Mouse (Mus musculus) urinary bladder, postnatal 4 days (tissue): ENCODE measurements around the gene Ciao2a.

Experiments
- DNase-seq, 2 experiments: peaks; one replicate each; pipeline ENCODE4 v3.0.0; 2021 to 2022; ENCODE audit warnings: low spot score in 2 of 2

Ciao2a gene

DNA sequence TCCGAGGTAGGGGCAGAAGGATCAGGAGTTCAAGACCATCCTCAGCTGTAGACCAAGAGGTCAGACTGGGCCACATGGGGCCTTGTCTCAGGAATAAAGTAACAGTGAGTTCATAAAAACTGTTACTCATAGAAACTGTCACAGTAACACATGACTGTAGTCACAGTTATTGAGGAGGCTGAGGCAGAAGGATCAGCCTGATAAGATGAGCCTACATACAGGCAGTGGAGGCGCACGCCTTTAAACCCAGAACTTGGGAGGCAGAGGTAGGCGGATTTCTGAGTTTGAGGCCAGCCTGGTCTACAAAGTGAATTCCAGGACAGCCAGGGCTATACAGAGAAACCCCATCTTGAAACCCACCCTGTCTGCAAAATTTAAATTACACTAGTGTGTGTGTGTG is 6.3 kb upstream of the Ciao2a start:
- DNase-seq: no peak

DNA sequence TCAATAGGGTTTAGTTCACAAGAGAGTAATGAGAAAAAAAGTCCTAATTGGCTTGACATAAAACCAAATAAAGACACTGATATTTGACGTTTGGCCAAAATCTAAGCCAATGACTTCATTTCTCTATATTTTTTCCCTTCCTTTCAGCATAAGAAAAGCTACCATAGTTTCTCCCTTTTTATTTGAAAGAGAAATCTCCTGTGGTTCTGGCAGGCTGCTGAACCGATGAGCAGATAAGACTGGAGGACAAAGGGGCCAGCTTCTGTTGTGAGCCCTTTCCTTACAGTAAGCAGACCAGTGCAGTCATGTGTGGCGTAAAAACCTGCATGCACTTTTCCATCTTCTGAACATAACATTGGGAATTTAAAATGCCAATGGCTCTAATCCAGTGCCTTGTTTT is 5.5 kb upstream of the Ciao2a start:
- no peak for DNase-seq

DNA sequence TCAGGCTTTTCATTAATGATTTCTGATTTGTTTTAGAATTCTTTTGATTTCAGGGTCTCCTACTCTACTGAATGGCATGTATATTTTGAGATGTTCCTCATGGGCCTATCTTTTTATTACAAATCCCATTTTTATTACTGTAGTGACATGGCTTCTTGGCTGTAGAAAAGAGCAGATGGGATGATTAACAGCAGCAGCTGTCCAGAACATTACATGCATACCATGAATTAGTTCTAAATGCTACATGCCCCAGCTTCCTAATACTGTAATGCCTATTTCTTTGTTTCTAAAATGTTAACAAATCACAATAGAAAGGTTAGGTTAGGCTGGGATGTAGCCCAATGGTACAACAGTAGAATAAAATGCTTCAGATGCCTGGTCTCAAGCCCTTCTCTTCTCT is 5.0 kb upstream of the Ciao2a start:
- no peak for DNase-seq

DNA sequence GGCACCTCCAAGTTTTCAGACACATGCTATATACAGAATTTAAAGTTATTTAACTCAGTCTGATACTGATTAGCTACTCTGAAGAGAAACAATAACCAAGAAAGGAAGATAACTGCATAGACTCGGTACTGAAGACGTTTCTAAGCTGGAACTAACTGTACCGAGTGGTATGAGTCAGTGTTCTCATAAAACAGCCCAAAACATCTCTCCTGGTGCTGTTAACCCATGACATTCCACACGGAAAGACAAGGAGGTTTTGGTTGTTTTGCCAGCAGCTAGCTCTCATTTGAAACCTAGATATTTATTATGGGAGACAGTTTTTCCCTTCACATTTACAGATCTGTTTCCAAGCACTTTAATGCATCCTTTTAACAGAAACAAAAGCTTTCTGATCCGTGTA is 2.8 kb upstream of the Ciao2a start:
- no peak for DNase-seq

DNA sequence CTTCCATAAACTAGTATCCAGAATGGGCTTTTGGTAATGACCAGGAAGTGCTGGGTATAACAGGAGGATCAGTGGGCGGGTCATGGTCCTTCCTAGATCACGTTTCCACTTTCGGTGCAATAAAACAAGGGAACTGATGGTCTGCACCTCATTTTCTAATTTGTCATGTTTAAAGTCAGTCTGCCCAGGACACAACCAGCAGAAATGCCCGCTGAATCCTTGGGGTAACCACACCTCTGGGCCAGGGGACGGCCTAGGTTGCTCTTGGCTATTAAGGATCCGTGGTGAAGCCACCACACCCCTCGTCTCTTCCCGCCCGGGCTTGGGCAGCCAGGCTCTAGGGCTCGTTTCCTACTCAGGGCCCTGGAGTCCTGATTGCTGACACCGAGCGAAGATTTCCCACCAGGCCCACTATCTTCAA is 2.3 kb upstream of the Ciao2a start:
- DNase-seq: no peak

DNA sequence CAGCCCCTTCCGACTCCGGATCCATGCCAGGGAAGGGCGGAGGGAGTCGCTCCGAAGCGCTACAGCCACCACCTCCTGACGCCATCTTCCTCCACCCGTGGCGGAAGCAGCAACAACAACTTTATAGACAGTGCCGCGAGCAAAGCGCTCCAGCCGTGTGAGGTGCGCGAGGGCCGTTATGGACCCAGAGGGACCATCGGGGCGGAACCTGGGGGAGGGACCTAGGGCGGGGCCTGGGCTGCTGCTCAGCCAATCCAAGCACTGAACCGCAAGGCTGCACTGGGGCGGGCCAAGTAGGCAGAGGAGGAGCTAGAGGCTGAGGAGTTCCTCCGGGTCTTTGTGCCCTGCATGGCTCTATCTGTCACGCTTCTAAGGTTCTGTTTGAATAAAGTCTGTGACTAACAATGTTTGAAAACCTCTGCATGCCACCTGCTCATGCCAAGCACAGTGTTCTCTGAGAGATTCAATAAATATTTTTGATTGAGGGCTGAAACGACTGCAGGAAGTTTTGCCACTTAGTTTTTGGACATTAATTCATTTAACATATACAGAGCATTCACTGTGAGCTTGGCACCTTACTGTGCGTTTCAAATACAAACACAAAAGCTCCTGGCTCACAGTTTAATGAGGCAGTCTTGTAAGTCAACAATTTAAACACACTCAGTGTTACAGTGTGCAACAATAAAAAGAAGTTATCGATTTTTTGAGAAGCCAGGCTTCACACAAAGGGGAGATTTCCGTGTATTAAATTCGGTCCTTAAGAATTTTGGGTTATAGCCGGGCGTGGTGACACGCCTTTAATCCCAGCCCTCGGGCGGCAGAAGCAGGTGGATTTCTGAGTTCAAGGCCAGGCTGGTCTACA is 1.5 kb upstream of the Ciao2a start:
- DNase-seq: peak; percentile 98

DNA sequence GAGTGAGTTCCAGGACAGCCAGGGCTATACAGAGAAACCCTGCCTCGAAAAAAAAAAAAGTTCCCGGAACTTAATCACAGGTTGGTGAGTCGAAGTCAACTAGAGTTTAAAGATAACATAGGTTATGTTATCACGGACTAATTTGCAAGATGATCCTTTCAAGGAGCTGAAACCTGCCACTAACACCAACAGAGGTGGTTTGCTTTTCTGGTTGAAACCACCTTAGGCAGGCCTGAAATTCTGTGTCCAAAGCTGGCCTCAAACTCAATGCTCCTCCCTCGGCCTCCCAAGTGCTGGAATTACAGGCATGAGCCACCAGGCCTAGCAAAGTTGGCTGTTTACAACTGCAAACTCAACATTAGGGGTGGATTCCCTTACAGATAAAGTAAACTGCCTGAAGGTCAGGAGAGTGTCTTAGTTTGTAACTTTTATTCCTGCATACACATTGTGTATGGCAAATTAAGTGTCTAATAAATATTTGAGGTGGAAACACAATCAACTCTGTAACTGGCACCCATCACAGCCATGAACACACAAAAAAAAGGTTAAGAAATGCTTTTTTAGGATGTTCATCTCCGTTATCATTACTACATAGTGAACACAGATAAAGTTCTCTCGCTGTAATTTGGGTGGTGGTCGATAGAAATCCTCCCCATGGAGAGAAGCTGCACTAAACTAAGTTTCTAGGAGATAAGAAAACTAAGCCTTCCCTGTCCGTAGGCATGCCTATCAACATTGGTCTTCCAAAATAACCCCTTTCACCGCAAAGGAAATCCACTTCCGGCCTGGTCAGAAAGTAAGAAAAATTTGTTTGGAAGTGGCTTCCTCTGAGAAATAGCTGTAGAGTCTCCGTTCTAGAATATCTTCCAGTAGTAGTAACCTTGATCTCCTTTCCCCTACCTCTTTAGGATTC is 612 bp upstream of the Ciao2a start:
- no peak for DNase-seq

DNA sequence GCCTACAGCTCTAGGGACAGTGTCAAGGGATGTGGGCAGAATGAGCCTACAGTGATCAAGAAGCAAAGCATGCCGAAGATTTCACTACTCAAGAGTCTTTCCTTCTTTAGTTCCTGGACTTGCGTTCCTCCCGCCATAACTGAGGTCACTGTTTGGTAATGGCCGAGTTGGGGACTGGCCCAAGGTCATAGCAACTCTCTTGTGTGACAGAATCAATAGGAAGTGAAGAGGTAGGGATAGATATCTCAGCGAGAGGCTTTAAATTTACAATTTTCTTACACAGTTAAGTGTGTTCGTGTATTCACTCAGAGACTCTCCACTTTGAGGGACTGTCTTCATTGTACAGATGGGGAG is 759 bp downstream of the Ciao2a start:
- DNase-seq: no peak

DNA sequence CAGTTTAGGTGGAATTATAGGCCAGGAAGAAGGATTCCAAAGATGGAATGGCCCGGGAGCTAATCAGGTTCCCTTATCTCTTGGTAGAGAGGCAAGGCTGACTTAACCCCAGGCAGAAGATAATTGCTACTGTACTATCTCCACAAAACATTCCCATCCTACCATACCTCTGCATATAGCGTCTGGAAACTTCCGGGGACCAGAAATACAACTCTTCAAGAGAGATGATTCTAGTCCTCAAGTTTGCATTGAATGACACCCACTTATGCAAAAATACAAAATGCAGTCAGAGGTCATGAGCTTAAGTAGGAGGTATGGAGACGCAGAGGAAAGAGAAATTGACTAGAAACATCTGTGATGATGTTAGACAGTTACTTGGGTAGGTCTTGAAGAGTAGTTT is 1.5 kb downstream of the Ciao2a start:
- no peak for DNase-seq

DNA sequence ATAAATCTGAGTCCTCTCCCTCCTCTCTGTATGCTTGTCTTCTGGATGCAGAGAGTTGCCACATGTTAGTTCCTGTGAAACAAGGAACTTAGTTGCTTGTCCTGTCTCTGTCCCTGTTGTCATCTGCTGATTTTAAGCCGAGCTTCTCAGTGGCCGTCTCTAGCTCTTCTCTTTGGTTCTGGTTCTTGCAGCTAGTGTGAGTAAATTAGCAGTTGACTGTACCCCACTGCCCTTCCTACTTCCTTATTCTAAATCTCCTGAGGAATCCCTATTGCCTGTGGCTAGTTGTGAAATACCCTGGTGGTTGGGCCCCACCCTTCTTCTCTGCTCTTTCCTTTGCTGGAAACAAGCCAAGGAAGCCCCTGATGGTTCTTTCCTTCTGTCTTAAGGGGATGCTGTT is 5.1 kb downstream of the Ciao2a start:
- DNase-seq: no peak

DNA sequence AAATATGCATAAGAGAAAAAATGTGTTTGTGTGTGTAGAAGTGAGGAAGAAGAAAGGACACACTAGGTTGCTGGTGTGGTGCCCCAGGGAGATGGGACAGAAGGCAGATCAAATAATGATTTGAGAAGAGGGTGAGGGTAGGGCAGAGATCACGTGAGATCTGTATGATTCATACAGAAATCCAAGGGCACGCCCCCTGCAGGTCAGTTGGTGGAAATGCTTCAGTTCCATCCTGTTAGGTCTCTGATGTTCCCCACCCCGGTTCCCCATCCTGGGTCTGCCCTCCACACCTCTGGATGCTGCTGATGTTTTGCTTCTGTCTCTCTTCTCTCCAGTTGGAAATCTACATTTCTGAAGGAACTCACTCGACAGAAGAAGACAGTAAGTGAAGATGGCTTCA is 9.6 kb downstream of the Ciao2a start:
- DNase-seq: no peak

DNA sequence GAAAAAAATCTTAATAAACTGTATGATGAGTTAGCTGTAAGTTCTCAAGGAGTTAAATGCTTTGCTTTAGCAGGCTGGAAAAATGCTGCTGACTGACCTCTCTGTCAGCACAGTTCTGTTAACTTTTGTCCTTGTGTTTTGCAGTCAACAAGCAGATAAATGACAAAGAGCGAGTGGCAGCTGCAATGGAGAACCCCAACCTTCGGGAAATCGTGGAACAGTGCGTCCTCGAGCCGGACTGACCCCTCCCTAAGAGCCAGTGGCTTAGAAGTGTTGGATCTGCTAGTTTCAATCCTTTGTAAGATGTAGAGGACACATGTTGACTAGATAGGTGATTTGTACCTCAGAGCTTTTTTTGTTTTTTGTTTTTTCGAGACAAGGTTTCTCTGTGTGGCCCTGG is 11.8 kb downstream of the Ciao2a start:
- DNase-seq: no peak

DNA sequence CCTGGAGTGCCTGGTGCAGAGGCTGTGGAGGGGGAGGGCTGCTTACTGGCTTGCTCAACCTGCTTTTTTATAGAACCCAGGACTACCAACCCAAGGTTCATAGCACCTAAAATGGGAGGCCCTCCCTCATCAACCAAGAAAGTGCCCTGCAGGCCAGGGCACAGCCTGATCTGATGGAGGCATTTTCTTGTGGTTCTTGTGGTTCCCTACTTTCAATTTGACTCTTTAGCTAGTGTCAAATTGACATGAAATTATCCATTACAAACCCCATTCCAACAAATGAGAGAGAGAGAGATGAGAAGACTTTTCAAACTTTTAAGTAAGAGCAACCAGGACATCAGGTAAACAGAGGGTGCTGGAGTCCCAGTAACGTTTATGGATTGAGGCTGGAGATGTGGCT is 15.9 kb downstream of the Ciao2a start:
- no peak for DNase-seq

DNA sequence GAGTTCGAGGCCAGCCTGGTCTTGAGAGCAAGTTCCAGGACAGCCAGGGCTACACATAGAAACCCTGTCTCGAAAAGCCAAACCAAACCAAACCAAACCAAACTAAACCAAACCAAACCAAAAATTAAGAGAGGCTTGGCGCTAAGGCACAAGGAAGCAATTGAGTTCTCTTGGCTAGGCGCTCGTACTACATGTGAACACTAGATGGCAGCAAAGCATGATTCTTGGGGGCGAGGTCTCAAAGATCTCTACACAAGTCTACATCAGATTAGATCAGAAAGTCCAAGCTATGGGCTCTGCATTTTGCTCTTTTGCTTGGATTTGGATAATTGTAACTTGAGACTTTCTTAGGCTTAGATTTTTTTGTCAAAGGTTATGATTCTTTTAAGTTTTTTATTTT is 17.8 kb downstream of the Ciao2a start:
- DNase-seq: peak in 1 of 2 experiments; percentile 72

DNA sequence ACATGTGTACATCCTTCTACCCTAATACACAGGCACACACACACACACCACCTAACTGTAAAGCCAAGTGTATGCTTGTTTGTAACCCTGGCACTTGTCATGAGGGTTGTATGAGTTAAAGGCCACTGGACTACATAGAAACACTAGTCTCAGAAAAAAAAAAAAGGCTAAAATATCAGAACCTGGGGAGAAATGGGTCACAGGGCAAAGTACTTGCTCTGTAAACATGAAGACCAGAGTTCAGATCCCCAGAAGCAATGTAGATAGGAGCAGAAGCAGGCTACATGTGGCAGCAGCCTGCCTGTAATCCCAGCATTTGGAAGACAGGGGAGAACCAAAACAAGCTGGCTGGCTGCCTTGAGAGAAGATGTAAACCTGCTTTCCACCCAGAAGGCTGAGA is 19.7 kb downstream of the Ciao2a start:
- no peak for DNase-seq

DNA sequence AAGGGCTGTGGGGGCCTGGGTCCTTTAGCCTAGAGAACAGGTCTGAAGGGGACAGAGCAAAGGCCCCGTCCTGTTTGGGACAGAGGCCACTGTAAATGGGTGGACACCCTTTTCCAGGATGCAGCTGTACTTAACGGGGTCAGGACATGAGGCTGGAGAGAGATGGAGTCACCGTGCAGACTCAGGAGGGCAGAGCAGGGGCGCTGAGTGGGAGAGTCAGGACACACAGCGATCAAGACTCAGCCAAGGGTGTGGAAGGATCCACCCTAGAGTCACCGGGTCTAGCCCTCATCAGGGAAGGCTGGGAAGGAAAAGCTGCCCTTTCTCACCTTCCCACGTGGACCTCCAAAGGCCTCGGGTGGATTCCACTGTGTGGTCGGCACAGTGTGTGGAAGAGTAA is 25.6 kb downstream of the Ciao2a start:
- DNase-seq: no peak

DNA sequence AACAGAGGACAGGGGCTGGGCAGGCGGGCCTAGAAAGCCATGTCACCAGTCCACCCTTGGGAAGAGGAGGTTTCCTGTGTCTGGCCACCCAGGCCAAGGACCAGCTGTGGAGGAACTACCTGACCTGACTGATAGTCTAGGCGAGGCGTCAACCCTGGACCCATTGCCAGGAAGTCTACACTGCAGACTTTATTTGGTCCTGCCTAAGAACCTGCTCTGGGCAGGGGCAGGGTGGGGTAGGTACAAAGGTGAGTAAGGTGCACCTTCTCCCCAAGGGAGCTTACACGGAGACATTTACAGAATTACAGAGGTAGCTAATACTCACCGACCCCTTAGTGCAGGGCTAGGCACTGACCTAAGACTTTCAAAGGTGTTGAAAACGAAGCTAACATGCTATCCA is 27.2 kb downstream of the Ciao2a start:
- DNase-seq: no peak

DNA sequence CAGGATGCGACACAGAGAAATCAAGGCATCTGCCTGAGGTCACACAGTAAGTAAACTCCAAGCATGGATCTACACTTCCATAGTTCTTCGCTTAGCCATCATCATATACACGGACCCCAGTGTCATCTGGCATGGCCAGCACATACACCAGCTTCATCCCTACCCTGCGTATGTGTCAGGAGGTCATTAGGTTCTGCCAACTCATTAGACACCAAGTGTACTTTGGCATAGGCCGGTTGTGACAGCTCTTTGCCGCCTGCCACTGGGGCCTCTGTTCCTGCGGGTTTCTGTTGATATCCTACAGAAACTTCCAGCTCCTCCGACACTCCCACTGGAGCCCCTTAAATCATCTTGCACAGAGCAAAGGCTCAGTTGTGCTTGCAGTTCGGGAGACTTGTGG is 27.6 kb downstream of the Ciao2a start:
- DNase-seq: no peak

DNA sequence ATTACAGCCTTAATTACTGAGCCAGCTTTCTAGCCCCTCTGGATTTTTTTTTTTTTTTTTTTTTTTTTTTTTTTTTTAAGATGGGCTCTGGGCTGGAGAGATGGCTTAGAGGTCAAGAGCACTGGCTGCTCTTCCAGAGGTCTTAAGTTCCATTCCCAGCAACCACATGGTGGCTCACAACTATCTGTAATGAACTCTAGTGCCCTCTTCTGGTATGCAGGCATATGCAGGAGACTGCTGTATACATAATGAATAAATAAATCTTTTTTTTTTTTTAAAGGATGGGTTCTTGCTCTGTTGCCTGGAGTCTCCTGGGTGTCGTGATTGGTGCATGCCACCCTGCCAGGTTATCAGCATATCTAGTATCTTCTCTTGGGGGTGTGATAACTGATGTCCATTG is 29.1 kb downstream of the Ciao2a start:
- no peak for DNase-seq

DNA sequence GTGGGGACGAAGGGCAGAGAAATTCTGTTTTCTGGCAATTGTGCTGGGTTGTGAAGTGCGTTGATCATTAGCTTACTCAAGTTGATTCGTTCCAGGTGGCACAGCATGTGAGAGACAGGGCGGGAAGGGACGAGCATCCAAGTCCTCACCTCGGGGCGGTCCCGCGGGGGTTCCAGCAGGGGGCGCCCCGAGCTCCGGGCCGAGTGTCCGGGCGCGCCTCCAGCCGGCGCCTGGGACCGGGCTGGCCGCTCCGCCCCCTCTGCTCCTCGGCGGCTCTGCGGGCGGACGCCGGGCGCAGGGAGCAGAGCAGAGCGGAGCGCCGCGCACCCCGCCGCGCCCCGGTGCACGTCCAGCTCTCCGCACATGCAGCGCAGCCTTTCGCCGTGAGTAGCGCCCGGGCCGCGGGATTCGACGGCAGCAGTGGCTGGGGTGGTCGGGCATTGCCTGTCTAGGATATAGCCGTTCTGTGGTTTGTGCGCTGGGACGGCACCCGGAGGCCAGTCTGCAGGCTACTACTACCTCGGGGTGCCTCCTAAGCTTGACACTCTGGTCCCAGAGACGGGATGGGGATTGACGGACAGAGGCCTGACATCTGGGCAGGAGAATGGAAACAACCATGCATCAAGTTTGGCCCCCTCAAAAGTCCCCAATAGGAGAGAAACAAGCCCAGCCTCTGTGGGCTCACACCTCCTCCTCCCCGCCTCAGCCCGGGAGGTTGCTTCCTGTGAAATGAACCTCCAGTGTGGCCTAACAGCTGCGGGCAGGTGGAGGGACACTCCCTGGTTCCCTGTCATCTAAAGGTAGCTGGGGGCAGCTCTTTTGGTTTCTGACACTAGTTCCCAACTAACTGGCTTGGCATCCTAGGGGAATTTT is 31.8 kb downstream of the Ciao2a start, which contains the start of gene Dapk2:
Gene Dapk2 (plus strand): TSS at position 266 of the 873 bp plus-strand sequence.
- DNase-seq: peak; percentile 81 to 86

DNA sequence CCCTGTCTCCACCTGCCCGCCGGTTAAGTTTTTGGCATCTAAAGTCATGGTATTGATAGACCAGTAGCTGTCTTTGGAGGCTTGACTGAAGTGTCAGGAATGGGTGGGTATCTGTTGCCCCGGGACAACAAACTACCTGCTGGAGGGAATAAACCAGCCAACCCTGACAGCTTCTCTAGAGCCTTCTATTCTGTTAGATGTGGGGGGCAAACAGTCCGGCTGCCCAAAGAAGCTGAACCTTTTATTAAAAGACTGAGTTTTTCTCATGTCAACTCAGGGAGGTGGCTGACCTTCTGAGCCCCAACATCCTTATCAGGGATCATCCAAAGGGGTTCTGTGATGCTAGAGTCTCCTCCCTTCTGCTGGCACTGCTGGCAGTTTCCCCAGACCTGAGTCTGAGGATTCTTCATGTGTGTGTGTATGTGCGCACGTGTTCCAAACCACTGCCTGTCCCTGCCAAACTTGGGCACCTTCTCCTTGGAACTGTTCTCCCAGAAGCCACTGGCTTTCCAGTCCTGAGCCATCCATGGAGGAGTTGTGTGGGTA is 32.5 kb downstream of the Ciao2a start:
- DNase-seq: no peak

DNA sequence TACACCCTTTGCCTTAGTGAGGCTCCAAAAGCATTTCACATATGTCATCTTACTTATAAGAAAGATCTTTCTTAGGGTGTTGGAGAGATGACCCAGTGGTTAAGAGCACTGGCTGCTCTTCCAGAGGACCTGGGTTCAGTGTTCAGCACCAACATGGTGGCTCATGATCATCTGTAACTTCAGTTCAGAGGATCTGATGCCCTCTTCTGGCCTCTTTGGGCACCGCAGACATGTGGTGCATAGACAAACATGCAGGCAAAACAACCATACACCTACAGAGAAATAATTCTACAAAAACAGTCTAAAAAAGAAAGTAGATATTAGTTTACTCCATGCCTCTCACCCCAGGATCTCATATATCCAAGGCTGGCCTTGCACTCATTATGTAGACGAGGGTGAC is 33.7 kb downstream of the Ciao2a start:
- DNase-seq: no peak
